Mouse (Mus musculus): ENCODE data around the gene Ano8. TPM values are rescaled to one million over a fixed set of nuclear protein-coding genes. Genes with fewer than 3 reads are reported as not detected.

Gene Ano8
- polyA plus RNA-seq, 1 experiment from 2014 or later: 3.0 TPM

DNA sequence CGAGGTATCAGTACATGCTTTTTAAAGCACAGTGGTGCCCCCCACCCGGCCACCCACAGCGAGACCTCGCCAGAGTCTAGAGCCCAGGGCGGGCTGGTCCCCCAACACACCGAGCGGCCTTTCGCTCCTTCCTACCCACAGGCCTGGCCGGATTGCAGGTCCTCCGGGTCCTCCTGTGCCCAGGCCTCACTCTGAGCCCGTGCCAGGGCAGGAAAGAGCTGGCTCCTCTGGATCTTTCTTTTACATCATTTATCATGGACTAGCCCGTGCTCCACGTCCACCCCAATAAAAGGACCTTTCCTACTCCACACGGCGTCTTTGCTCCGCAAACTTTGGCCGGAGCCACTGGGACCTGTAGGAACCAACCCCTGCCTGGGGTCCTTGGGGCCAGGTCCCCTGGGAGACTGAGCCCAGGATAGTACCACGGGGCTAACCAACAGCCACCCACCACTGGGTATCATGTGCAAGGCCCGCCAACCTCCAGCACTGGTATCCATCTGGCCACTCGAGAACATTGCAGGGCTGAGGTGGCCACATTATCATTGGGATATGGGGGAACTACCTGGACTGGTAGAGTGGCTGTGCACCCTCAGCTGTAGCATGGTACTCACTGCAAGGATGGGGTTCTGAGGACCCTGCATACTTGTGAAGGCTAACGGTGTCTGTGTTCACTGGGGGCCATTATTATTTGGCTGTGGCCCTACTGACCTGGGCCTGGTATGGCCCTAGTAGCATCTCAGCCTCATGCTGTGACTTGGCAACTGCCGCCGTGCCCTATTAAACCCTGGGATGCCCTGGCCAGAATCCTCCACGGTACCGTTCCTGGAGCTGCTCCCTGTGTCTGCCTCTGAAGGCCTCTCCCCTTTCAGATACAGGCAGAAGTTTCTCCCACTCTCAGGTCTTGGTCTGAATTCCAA is 10.7 kb downstream of the Ano8 start:
- WGBS: 92% methylated on average over 25 of the region's 25 CpGs
- H3K4me3 ChIP-seq: peak overlapping the region; percentile 69
- H3K4me1 ChIP-seq: peaks cover 43% of the 10 kb centered on the region
- no peak overlapping the region for H3K27ac ChIP-seq (replicated peaks)
- peaks cover 28% of the 10 kb centered on the region for H3K27me3 ChIP-seq (ENCODE audit: low read depth, poor library complexity, severe bottlenecking)
- H3K9me3 ChIP-seq (replicated peaks): no peaks in the 10 kb centered on the region
- H3K36me3 ChIP-seq: peaks cover 73% of the 10 kb centered on the region
- no peak for DNase-seq (ENCODE audit: low spot score)

DNA sequence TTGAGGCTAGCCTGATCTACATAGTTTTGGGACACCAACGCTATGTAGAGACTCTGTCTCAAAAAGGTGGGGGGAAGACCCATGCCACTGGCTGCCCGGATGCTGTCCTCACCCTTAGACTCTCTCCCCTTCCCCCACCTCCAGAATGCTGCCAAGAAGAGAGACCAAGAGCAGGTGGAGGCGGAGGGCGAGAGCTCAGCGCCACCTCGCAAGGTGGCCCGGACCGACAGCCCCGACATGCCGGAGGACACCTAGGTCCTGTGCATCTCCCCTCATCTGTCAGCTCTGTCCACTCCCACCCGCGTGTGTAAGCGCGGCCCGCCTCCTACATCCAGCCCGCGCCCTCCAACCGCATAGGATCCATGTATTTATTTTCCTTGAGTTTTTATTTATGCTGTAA is 11.4 kb downstream of the Ano8 start:
- Histone ChIP-seq H3K9me3 (replicated peaks) (no peaks in the 10 kb centered on the region), H3K27ac (replicated peaks) (no peak overlapping the region), H3K4me3 (no peak overlapping the region), H3K4me1 (peaks cover 49% of the 10 kb centered on the region), H3K36me3 (peaks cover 66% of the 10 kb centered on the region), H3K27me3 (ENCODE audit: low read depth, poor library complexity, severe bottlenecking) (peaks cover 27% of the 10 kb centered on the region)
- 93% methylated on average over 18 of the region's 18 CpGs for WGBS
- DNase-seq (ENCODE audit: low spot score): no peak

DNA sequence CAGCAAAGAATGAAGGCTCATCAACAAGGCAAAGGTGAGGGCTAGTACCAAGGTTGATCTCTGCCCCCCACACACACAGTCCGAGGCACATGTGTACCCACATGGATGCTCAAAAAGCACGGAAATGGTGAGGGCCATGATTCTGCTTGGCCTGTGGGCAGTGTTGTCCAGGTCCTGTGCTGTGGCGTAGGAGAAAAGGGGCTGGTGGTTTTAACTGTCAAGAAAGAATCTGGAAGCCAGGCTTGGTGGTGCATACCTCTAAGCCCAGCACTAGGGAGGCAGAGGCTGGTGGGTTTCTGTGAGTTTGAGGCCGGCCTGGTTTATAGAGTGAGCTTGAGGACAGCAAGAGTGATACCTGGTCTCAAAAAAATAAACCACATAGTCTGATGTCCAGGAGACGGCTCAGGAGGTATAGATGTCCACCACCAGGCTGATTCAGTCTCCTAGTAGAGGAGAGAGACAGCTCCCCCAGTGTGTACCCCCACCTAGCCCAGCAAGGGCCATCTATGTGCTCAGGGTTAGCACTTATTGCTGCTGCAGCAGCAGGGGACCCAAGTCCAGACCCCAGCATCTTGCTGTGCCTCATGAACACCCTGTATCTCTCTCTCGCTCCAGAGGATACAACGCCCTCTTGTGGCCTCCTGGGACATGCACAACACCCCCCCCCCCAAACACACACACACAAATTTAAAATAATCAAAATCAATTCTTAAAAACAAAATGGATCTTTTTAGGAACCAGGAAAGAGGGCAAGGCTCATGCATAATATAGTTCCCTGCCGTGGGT is 13.0 kb downstream of the Ano8 start:
- Histone ChIP-seq H3K9me3 (replicated peaks) (no peaks in the 10 kb centered on the region), H3K4me1 (peaks cover 53% of the 10 kb centered on the region), H3K4me3 (no peak overlapping the region), H3K27ac (replicated peaks) (no peak overlapping the region), H3K27me3 (ENCODE audit: low read depth, poor library complexity, severe bottlenecking) (peaks cover 13% of the 10 kb centered on the region), H3K36me3 (peaks cover 53% of the 10 kb centered on the region)
- 89% methylated on average over 8 of the region's 8 CpGs for WGBS
- DNase-seq (ENCODE audit: low spot score): no peak

DNA sequence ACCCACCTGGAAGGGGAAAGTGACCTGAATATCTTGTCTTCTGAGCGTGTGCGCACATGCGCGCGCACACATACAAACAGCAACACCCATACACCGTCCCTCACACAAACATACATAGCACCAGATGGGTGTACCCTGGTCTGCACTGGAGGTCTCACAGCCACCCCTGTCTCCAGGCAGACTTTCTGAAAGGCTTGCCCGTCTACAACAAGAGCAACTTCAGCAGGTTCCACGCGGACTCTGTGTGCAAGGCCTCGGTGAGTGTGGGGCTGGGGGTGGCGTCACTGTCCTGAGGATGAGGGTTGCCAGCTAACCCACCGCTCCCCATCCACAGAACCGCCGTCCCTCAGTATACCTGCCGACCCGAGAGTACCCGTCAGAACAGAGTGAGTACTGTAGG is 13.9 kb downstream of the Ano8 start:
- H3K36me3 ChIP-seq: peaks cover 53% of the 10 kb centered on the region
- no peak for DNase-seq (ENCODE audit: low spot score)
- WGBS: 96% methylated on average over 17 of the region's 17 CpGs
- H3K4me3 ChIP-seq: no peak overlapping the region
- no peaks in the 10 kb centered on the region for H3K9me3 ChIP-seq (replicated peaks)
- peaks cover 7% of the 10 kb centered on the region; the same call in 1 of the 2 replicates for H3K27me3 ChIP-seq (ENCODE audit: low read depth, poor library complexity, severe bottlenecking)
- peaks cover 44% of the 10 kb centered on the region for H3K4me1 ChIP-seq
- H3K27ac ChIP-seq (replicated peaks): no peak overlapping the region; the same call in 1 of the 2 replicates

DNA sequence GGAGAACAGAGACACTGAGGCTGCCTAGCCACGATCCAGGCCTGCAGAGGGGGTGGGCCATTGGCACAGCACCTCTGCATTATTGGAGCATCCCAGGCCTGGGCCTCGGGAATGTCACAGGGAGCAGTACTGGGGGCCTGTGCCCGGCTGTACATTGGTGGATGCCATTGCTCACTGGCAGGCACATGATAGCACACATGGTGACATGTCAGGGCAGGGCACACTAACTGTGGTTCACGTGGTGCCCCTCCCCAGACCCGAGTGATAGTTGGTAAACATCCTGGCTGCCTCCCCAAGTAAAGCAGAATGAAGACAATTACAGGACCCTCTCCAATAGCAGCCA is 14.9 kb downstream of the Ano8 start:
- DNase-seq (ENCODE audit: low spot score): no peak
- Histone ChIP-seq H3K9me3 (replicated peaks) (no peaks in the 10 kb centered on the region), H3K27me3 (ENCODE audit: low read depth, poor library complexity, severe bottlenecking) (peaks cover 7% of the 10 kb centered on the region; the same call in 1 of the 2 replicates), H3K4me1 (peaks cover 36% of the 10 kb centered on the region), H3K27ac (replicated peaks) (no peak overlapping the region), H3K36me3 (peaks cover 61% of the 10 kb centered on the region), H3K4me3 (peak overlapping the region; percentile 97)
- 86% methylated on average over 5 of the region's 5 CpGs for WGBS

DNA sequence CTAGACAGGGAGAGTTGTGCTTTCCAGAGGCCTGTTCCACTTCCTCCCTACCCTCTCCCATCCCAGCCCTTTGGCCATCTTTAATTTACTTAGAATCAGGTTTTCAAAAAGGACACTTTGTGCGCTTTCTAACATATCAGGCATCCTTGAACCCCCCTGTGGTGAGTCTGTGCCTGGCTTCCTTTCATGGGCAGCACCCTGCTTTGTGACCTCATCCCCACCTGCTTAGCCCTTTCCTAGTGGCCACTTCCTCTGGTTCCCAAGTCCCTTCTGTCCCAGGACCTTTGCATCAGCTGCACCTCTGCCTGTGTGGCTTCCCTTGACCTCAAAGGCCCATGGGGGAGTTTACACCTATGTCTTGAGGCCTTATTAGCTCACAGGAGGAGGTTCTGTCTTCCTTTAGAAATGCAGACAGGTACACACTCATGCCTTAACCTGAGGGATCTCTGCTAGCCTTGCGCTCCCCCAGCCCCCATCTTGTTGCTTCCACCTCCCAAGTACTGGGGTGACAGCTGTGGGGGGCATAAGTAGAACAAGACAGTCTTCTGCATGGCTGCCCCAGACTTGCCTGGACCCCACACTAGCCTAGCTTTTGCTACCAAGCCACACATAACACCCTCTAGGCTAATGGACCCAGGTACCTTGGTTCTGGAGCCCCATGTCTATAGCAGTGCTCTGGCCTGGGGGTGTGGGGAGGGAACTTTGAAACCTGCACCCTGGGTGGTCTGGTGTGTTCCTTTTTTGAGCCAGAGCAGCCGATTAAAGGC is 15.4 kb downstream of the Ano8 start:
- WGBS: 85% methylated on average over 3 of the region's 3 CpGs
- DNase-seq (ENCODE audit: low spot score): no peak

DNA sequence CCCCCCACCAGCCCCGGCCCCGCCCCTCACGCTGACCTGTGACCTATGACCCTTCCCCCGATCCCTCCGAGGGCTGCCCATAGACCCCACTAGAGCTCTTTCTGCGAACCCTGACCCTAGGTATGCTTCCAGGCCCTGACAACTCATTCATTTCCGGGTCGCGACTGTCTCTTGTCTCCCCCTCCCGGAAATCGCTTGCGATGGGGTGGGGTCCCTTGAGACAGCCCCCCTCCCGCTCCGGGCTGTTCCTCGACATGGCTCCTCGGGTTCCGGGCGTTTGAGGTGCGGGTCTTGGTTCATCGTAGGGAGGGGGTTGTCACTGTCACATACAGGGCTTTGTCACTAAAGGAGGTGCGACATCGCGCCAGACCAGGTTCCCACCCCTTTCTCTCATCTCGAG is 16.4 kb downstream of the Ano8 start:
- Histone ChIP-seq H3K9me3 (replicated peaks) (no peaks in the 10 kb centered on the region), H3K4me3 (peak overlapping the region; percentile 97), H3K27ac (replicated peaks) (peak overlapping the region; percentile 94), H3K36me3 (peaks cover 49% of the 10 kb centered on the region), H3K4me1 (peaks cover 36% of the 10 kb centered on the region), H3K27me3 (ENCODE audit: low read depth, poor library complexity, severe bottlenecking) (no peaks in the 10 kb centered on the region)
- peak; percentile 61 for DNase-seq (ENCODE audit: low spot score)
- WGBS: 2% methylated on average over 22 of the region's 24 CpGs

More for the DNA sequence above, 15.4 kb downstream of the Ano8 start:
- Histone ChIP-seq H3K9me3 (replicated peaks) (no peaks in the 10 kb centered on the region), H3K27ac (replicated peaks) (peak overlapping the region; percentile 94), H3K27me3 (ENCODE audit: low read depth, poor library complexity, severe bottlenecking) (peaks cover 3% of the 10 kb centered on the region; the same call in 1 of the 2 replicates), H3K4me3 (peak overlapping the region; percentile 97), H3K36me3 (peaks cover 58% of the 10 kb centered on the region), H3K4me1 (peaks cover 36% of the 10 kb centered on the region)

DNA sequence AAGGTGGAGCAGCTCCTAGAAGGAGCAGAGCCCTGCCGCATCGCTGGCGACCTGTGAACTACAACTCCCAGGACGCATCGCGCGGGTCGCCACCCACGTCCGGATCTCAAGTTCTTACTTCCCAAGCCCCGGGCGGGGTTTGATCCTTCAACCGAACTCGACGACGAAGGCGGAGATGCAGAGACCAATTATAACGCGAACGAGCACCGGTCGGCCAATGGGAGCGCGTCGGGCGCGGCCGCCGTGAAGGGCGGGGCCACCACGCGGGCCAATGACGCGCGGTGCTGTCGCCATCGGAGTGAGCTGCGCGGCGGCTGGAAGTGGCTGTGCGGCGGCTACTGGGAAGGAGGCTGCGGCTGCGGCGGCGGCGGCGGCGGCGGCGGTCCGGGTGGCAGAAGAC is 16.8 kb downstream of the Ano8 start, which contains the start of gene Dda1:
Gene Dda1, plus strand, starts transcription at position 284 of the 400 bp plus-strand sequence.
- Histone ChIP-seq H3K27me3 (ENCODE audit: low read depth, poor library complexity, severe bottlenecking) (no peaks in the 10 kb centered on the region), H3K9me3 (replicated peaks) (no peaks in the 10 kb centered on the region), H3K36me3 (peaks cover 44% of the 10 kb centered on the region), H3K27ac (replicated peaks) (peak within 1 kb of the TSS; percentile 94), H3K4me3 (peak within 1 kb of the TSS; percentile 97), H3K4me1 (peaks cover 40% of the 10 kb centered on the region)
- DNase-seq (ENCODE audit: low spot score): peak; percentile 97
- under 1% methylated on average over 47 of the region's 52 CpGs for WGBS

DNA sequence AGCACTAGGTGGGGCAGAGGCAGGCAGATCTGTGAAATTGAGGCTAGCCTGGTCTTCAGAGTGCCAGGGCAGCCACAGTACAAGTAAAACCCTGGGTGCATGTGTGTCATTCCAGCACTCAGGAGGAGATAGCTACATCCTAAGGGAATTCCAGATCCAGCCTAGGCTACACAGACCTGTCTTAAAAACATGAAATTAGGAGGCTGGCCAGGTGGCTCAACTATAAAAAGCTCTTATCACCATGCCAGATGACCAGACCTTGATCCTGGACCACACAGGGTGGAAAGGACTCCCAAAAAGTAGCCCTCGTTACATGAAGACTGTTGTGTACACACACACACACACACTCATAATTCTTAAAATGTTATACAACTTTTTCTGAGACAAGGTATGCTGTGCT is 17.8 kb downstream of the Ano8 start:
- no peak overlapping the region for H3K27ac ChIP-seq (replicated peaks)
- peaks cover 35% of the 10 kb centered on the region for H3K36me3 ChIP-seq
- no peak for DNase-seq (ENCODE audit: low spot score)
- no peak overlapping the region for H3K4me3 ChIP-seq
- H3K27me3 ChIP-seq (ENCODE audit: low read depth, poor library complexity, severe bottlenecking): no peaks in the 10 kb centered on the region
- 91% methylated on average over 1 of the region's 1 CpGs for WGBS
- peaks cover 50% of the 10 kb centered on the region for H3K4me1 ChIP-seq
- H3K9me3 ChIP-seq (replicated peaks): no peaks in the 10 kb centered on the region

DNA sequence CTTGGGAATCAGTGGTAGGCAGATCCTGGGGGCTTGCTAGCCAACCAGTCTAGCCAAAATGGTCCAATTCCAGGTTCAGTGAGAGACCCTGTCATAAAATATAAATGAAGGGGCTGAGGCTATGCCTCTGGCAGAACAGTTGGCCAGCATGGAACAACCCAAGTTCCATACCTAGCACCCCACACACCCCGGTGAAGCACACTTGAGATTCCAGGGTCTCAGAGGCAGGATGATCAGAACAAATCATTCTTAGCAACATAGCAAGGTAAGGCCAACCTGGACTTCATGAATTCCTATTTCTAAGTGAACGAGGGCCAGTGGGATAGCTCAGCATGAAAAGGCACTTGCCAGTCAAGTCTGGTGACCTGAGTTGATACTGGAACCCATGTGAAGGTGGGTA is 18.6 kb downstream of the Ano8 start:
- Histone ChIP-seq H3K27ac (replicated peaks) (no peak overlapping the region), H3K9me3 (replicated peaks) (no peaks in the 10 kb centered on the region), H3K4me3 (no peak overlapping the region), H3K36me3 (peaks cover 27% of the 10 kb centered on the region), H3K4me1 (peaks cover 57% of the 10 kb centered on the region), H3K27me3 (ENCODE audit: low read depth, poor library complexity, severe bottlenecking) (peaks cover 4% of the 10 kb centered on the region)
- 93% methylated on average over 2 of the region's 2 CpGs for WGBS
- DNase-seq (ENCODE audit: low spot score): no peak

DNA sequence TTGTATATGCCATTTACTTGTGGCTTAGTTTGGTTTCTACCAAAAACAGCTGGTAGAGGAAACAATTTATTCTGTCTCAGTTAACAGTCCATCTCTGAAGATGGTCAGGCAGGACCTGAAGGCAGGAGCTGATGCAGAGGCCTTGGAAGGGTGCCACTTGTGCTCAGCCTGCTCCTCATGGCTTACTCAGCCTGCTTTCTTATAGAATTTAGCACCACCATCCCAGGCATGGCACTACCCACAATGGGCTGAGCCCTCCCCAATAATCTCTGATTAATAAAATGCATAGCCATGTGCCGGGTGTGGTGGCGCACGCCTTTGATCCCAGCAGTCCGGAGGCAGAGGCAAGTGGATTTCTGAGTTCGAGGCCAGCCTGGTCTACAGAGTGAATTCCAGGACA is 19.6 kb downstream of the Ano8 start:
- no peak overlapping the region for H3K4me3 ChIP-seq
- no peak overlapping the region for H3K27ac ChIP-seq (replicated peaks)
- peaks cover 14% of the 10 kb centered on the region for H3K27me3 ChIP-seq (ENCODE audit: low read depth, poor library complexity, severe bottlenecking)
- H3K9me3 ChIP-seq (replicated peaks): no peaks in the 10 kb centered on the region
- H3K36me3 ChIP-seq: peaks cover 24% of the 10 kb centered on the region
- peaks cover 65% of the 10 kb centered on the region for H3K4me1 ChIP-seq
- WGBS: 97% methylated on average over 5 of the region's 5 CpGs
- DNase-seq (ENCODE audit: low spot score): no peak

DNA sequence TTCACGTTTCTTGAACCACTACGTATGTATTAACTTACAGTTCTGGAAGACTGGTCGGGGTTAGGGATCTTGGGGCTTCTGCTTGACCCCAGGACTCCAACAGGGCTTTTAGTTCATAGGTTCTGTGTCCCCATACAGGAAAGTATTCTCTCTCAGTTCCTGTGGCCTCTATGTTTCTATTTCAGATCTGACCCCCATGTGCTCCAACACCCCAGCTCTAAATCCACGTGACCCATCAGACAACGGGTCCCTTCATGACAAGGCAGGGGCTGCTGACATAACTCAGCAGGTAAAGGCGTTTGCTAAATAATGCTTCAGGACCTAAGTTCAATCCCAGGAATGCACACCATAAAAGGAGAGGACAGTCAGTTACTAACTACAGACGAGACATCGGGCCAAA is 20.0 kb downstream of the Ano8 start:
- peaks cover 19% of the 10 kb centered on the region for H3K27me3 ChIP-seq (ENCODE audit: low read depth, poor library complexity, severe bottlenecking)
- H3K4me3 ChIP-seq: peak overlapping the region; percentile 91
- H3K36me3 ChIP-seq: peaks cover 24% of the 10 kb centered on the region
- peak overlapping the region; percentile 91; the same call in 1 of the 2 replicates for H3K27ac ChIP-seq (replicated peaks)
- 86% methylated on average over 8 of the region's 8 CpGs for WGBS
- peaks cover 62% of the 10 kb centered on the region for H3K4me1 ChIP-seq
- H3K9me3 ChIP-seq (replicated peaks): no peaks in the 10 kb centered on the region
- no peak for DNase-seq (ENCODE audit: low spot score)
